Mouse (Mus musculus): ENCODE results near the gene Mast4. TPM values are rescaled to one million over a fixed set of nuclear protein-coding genes. Genes with fewer than 3 reads are reported as not detected.

Mast4 gene
- polyA plus RNA-seq, 1 experiment from 2014 or later = 2.8 TPM

GRCm38 (mm10) chr13:103303826-103304225, 30.5 kb downstream of the Mast4 start:
- no peaks in the 10 kb centered on the region for H3K4me1 ChIP-seq (ENCODE audit: insufficient read depth)
- H3K9me3 ChIP-seq (ENCODE audit: low read length) = no peaks in the 10 kb centered on the region
- ATAC-seq (no peak), DNase-seq (no peak)
- no peaks in the 10 kb centered on the region for H3K36me3 ChIP-seq (replicated peaks; ENCODE audit: insufficient read depth, low read length)
- no peak overlapping the region for H3K27ac ChIP-seq (ENCODE audit: low read depth)
- H3K9ac ChIP-seq (replicated peaks) = no peak overlapping the region
- H3K4me2 ChIP-seq (ENCODE audit: low read depth, low read length) = no peak overlapping the region
- no peaks in the 10 kb centered on the region for H3K27me3 ChIP-seq (ENCODE audit: insufficient read depth, low read length)
- H3K4me3 ChIP-seq (ENCODE audit: low read depth, low read length) = no peak overlapping the region
- TF ChIP-seq CTCF (IDR thresholded peaks at IDR 0.05; ENCODE audit: low read depth) (no peak), EP300 (IDR thresholded peaks at IDR 0.05; ENCODE audit: low read depth) (no peak)
- WGBS (ENCODE audit: insufficient replicate concordance) = 75% methylated on average over 9 of the region's 9 CpGs

GRCm38 (mm10) chr13:103302508-103302907, 31.8 kb downstream of the Mast4 start:
- TF ChIP-seq CTCF (IDR thresholded peaks at IDR 0.05; ENCODE audit: low read depth) = no peak
- TF ChIP-seq EP300 (IDR thresholded peaks at IDR 0.05; ENCODE audit: low read depth) = no peak

GRCm38 (mm10) chr13:103302077-103302476, 32.2 kb downstream of the Mast4 start:
- no peaks in the 10 kb centered on the region for H3K27me3 ChIP-seq (ENCODE audit: insufficient read depth, low read length)
- TF ChIP-seq EP300 (IDR thresholded peaks at IDR 0.05; ENCODE audit: low read depth) (no peak), CTCF (IDR thresholded peaks at IDR 0.05; ENCODE audit: low read depth) (no peak)
- no peak overlapping the region for H3K27ac ChIP-seq (ENCODE audit: low read depth)
- no peaks in the 10 kb centered on the region for H3K36me3 ChIP-seq (replicated peaks; ENCODE audit: insufficient read depth, low read length)
- no peak overlapping the region for H3K4me3 ChIP-seq (ENCODE audit: low read depth, low read length)
- H3K4me1 ChIP-seq (ENCODE audit: insufficient read depth) = no peaks in the 10 kb centered on the region
- DNase-seq (no peak), ATAC-seq (no peak)
- WGBS (ENCODE audit: insufficient replicate concordance) = 86% methylated on average over 2 of the region's 2 CpGs
- no peaks in the 10 kb centered on the region for H3K9me3 ChIP-seq (ENCODE audit: low read length)
- no peak overlapping the region for H3K9ac ChIP-seq (replicated peaks)
- no peak overlapping the region for H3K4me2 ChIP-seq (ENCODE audit: low read depth, low read length)

More at GRCm38 (mm10) chr13:103302508-103302907, 31.8 kb downstream of the Mast4 start:
- no peak overlapping the region for H3K27ac ChIP-seq (ENCODE audit: low read depth)
- H3K4me2 ChIP-seq (ENCODE audit: low read depth, low read length) = no peak overlapping the region
- no peaks in the 10 kb centered on the region for H3K27me3 ChIP-seq (ENCODE audit: insufficient read depth, low read length)
- H3K4me1 ChIP-seq (ENCODE audit: insufficient read depth) = no peaks in the 10 kb centered on the region
- no peaks in the 10 kb centered on the region for H3K9me3 ChIP-seq (ENCODE audit: low read length)
- 61% methylated on average over 6 of the region's 6 CpGs for WGBS (ENCODE audit: insufficient replicate concordance)
- no peak for DNase-seq
- no peaks in the 10 kb centered on the region for H3K36me3 ChIP-seq (replicated peaks; ENCODE audit: insufficient read depth, low read length)
- H3K9ac ChIP-seq (replicated peaks) = no peak overlapping the region
- ATAC-seq = no peak
- H3K4me3 ChIP-seq (ENCODE audit: low read depth, low read length) = no peak overlapping the region

GRCm38 (mm10) chr13:103294424-103294823, 39.9 kb downstream of the Mast4 start:
- Histone ChIP-seq H3K36me3 (replicated peaks; ENCODE audit: insufficient read depth, low read length) (no peaks in the 10 kb centered on the region), H3K27me3 (ENCODE audit: insufficient read depth, low read length) (no peaks in the 10 kb centered on the region), H3K4me3 (ENCODE audit: low read depth, low read length) (no peak overlapping the region), H3K9me3 (ENCODE audit: low read length) (no peaks in the 10 kb centered on the region), H3K9ac (replicated peaks) (no peak overlapping the region), H3K4me1 (ENCODE audit: insufficient read depth) (no peaks in the 10 kb centered on the region), H3K4me2 (ENCODE audit: low read depth, low read length) (no peak overlapping the region), H3K27ac (ENCODE audit: low read depth) (no peak overlapping the region)
- DNase-seq (no peak), ATAC-seq (no peak)
- TF ChIP-seq CTCF (IDR thresholded peaks at IDR 0.05; ENCODE audit: low read depth) (no peak), EP300 (IDR thresholded peaks at IDR 0.05; ENCODE audit: low read depth) (no peak)
- 83% methylated on average over 13 of the region's 13 CpGs for WGBS (ENCODE audit: insufficient replicate concordance)

- Histone ChIP-seq H3K36me3 (replicated peaks; ENCODE audit: insufficient read depth, low read length) (no peaks in the 10 kb centered on the region), H3K27ac (ENCODE audit: low read depth) (no peak overlapping the region), H3K9me3 (ENCODE audit: low read length) (no peaks in the 10 kb centered on the region), H3K9ac (replicated peaks) (no peak overlapping the region), H3K4me1 (ENCODE audit: insufficient read depth) (no peaks in the 10 kb centered on the region), H3K4me2 (ENCODE audit: low read depth, low read length) (no peak overlapping the region), H3K27me3 (ENCODE audit: insufficient read depth, low read length) (no peaks in the 10 kb centered on the region), H3K4me3 (ENCODE audit: low read depth, low read length) (no peak overlapping the region)
- TF ChIP-seq EP300 (IDR thresholded peaks at IDR 0.05; ENCODE audit: low read depth) = no peak
- TF ChIP-seq CTCF (IDR thresholded peaks at IDR 0.05; ENCODE audit: low read depth) = no peak
- DNase-seq (no peak), ATAC-seq (no peak)
- 88% methylated on average over 1 of the region's 1 CpGs for WGBS (ENCODE audit: insufficient replicate concordance)
These were observed 41.2 kb downstream of the Mast4 start for GRCm38 (mm10) chr13:103293121-103293520.

GRCm38 (mm10) chr13:103291098-103291497, 43.2 kb downstream of the Mast4 start:
- H3K4me2 ChIP-seq (ENCODE audit: low read depth, low read length) = no peak overlapping the region
- no peaks in the 10 kb centered on the region for H3K4me1 ChIP-seq (ENCODE audit: insufficient read depth)
- H3K27me3 ChIP-seq (ENCODE audit: insufficient read depth, low read length) = no peaks in the 10 kb centered on the region
- H3K4me3 ChIP-seq (ENCODE audit: low read depth, low read length) = no peak overlapping the region
- H3K27ac ChIP-seq (ENCODE audit: low read depth) = no peak overlapping the region
- no peak overlapping the region for H3K9ac ChIP-seq (replicated peaks)
- ATAC-seq (no peak), DNase-seq (no peak)
- 73% methylated on average over 4 of the region's 4 CpGs for WGBS (ENCODE audit: insufficient replicate concordance)
- H3K9me3 ChIP-seq (ENCODE audit: low read length) = no peaks in the 10 kb centered on the region
- H3K36me3 ChIP-seq (replicated peaks; ENCODE audit: insufficient read depth, low read length) = no peaks in the 10 kb centered on the region
- TF ChIP-seq CTCF (IDR thresholded peaks at IDR 0.05; ENCODE audit: low read depth) (no peak), EP300 (IDR thresholded peaks at IDR 0.05; ENCODE audit: low read depth) (no peak)

- TF ChIP-seq EP300 (IDR thresholded peaks at IDR 0.05; ENCODE audit: low read depth) = no peak
- no peak for TF ChIP-seq CTCF (IDR thresholded peaks at IDR 0.05; ENCODE audit: low read depth)
- no peaks in the 10 kb centered on the region for H3K4me1 ChIP-seq (ENCODE audit: insufficient read depth)
- no peak for ATAC-seq
These were observed 48.5 kb downstream of the Mast4 start for GRCm38 (mm10) chr13:103285821-103286220.

More at GRCm38 (mm10) chr13:103285821-103286220, 48.5 kb downstream of the Mast4 start:
- no peak for DNase-seq
- no peaks in the 10 kb centered on the region for H3K27me3 ChIP-seq (ENCODE audit: insufficient read depth, low read length)
- no peak overlapping the region for H3K4me2 ChIP-seq (ENCODE audit: low read depth, low read length)
- H3K36me3 ChIP-seq (replicated peaks; ENCODE audit: insufficient read depth, low read length) = no peaks in the 10 kb centered on the region
- no peaks in the 10 kb centered on the region for H3K9me3 ChIP-seq (ENCODE audit: low read length)
- 73% methylated on average over 5 of the region's 5 CpGs for WGBS (ENCODE audit: insufficient replicate concordance)
- no peak overlapping the region for H3K27ac ChIP-seq (ENCODE audit: low read depth)
- H3K9ac ChIP-seq (replicated peaks) = no peak overlapping the region
- no peak overlapping the region for H3K4me3 ChIP-seq (ENCODE audit: low read depth, low read length)
